Mouse (Mus musculus) B cell, adult 2 months (primary cell): ENCODE results near the gene Vmp1.

ENCODE experiments used
- DNase-seq, 2 experiments: peaks; one replicate each; pipeline ENCODE4 v3.0.0; 2022

Gene Vmp1

GRCm38 (mm10) chr11:86683395-86684125 lies at the start of gene Vmp1, which contains the start of gene Ptrh2:
Gene Vmp1, minus strand, starts transcription at chr11:86683836.
Gene Ptrh2, plus strand, starts transcription at chr11:86683985.
- peak; percentile 89 to 91 for DNase-seq

GRCm38 (mm10) chr11:86731443-86731842 lies 47.8 kb upstream of the Vmp1 start:
- no peak for DNase-seq

GRCm38 (mm10) chr11:86725607-86726006 lies 42.0 kb upstream of the Vmp1 start:
- no peak for DNase-seq

DNA sequence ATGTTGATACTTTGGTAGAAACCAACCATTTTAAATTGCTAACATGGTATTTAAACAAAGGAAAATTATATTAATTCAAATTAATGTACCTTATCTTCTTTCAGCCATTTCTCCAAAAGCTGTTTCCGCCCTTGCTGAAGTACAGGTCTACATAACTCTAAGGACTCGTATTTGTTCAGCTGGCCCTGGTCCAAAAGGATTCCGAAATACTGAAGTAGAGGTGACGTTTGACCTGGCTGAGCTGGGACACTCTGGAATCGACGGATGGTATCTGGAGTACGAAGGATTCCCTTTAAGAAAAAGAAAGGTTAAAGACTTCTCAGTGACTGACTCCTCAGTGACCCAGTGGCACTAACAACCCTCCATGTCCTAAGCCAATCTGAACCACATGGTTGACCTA lies 41.3 kb upstream of the Vmp1 start:
- DNase-seq = no peak

GRCm38 (mm10) chr11:86724004-86724403 lies 40.4 kb upstream of the Vmp1 start:
- DNase-seq = no peak

- peak; percentile 32 to 34 for DNase-seq
Observed at GRCm38 (mm10) chr11:86719390-86719789, 35.8 kb upstream of the Vmp1 start.

- no peak for DNase-seq
Observed at GRCm38 (mm10) chr11:86718369-86718768, 34.7 kb upstream of the Vmp1 start.

- DNase-seq = peak; percentile 49 to 57
Observed at GRCm38 (mm10) chr11:86717306-86718065, 33.9 kb upstream of the Vmp1 start.

GRCm38 (mm10) chr11:86714606-86715005 lies 31.0 kb upstream of the Vmp1 start:
- no peak for DNase-seq

- no peak for DNase-seq
Observed at GRCm38 (mm10) chr11:86701151-86701550, 17.5 kb upstream of the Vmp1 start.

DNA sequence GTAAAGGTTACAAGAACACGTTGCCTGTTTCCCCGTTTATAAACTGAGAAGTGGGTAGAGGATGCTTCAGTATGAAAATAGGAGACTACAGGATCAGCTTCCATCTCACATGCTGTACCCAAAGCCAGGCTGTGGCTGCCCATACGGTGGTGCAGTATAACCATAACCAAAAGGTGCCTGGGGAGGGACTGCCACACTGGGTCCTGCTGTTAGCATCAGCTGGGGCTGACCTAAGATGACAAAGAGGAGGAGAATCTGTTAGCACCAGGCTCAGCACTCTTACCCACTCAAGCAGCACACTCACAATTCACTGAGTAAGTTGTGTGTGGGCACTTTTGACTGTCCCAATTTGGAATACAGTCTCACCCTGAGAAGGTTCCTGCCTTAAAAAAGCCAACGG lies 11.8 kb upstream of the Vmp1 start:
- DNase-seq = no peak

DNA sequence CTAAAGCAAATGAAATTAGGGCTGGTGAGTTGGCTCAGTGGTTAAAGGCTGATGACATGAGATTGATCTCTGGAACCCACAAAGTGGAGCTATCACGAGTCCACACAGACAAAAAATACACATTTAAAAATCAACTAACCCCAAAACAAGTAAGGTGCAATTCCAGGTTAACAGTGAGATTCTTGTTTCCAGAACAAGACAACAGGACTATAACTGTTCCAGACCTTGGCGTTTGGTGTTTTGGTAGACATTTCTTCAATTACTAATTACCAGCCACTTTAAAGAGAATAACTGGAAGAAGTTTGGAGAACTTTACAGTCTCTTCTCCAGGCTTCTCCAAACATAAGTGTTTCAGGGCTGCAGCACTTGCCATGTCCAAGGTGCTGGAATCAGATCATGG lies 8.9 kb upstream of the Vmp1 start:
- no peak for DNase-seq

GRCm38 (mm10) chr11:86691956-86692355 lies 8.3 kb upstream of the Vmp1 start:
- no peak for DNase-seq

GRCm38 (mm10) chr11:86691482-86691881 lies 7.8 kb upstream of the Vmp1 start:
- no peak for DNase-seq

- DNase-seq = no peak
Observed at GRCm38 (mm10) chr11:86690383-86690782, 6.7 kb upstream of the Vmp1 start.

DNA sequence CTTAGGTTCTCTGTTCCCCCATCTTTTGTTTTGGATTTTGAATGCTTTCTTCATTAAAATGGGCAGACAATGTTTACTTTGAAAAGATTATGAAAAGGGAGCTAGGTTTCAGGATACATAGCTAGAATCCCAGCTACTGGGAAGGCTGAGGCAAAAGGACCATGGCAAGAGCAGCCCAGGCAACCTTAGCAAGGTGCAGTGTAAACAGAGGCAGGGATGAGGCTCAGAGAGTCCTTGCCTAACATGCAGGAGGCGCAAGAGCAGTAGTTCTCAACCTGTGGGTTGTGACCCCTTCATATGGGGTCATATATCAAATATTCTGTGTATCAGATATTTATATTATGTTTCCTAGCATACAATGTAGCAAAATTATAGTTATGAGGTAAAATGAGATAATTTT lies 1.7 kb upstream of the Vmp1 start:
- no peak for DNase-seq

DNA sequence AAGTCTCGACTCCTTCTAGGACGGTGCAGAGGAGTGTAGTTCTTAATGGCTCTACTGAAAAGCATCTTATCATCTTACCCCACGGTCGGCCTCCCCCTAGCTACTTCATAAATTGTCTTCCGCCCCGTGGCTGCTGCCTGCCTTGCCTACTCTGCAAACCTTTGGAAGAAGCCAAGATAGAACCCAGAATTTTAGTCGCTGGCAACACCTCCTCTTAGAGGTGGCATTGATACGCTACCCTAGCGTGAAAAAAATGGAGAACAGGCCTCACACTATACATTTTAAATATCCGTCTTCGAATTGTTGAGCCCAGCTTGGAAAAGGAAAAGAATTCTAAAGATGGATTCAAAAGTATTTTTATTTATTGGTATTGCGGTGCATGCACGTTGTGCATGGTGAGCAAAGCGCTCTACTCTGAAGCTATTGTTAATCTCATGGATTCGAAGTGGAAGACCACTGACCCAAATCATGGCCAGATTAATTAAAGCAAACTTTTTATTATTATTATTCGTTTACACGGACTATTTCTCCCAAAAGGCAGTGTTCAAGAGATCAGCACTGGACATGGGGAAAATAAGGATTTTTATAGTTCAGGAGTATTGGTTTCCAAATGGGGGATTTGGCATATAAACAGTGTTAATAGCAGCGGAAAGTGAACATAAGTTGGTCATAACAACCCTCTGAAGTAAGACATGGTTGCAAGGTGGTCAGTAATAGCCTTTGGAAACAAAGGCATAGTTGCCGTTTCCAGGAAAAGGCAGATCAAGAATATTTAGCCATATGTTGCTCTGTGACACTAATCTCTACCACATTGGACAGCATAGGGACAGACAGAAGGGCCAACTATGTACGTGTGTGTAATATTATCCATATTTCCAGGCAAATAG lies 733 bp upstream of the Vmp1 start:
- no peak for DNase-seq

GRCm38 (mm10) chr11:86682861-86683260 lies 775 bp downstream of the Vmp1 start:
- DNase-seq = no peak

GRCm38 (mm10) chr11:86681423-86681822 lies 2.2 kb downstream of the Vmp1 start:
- DNase-seq = no peak

DNA sequence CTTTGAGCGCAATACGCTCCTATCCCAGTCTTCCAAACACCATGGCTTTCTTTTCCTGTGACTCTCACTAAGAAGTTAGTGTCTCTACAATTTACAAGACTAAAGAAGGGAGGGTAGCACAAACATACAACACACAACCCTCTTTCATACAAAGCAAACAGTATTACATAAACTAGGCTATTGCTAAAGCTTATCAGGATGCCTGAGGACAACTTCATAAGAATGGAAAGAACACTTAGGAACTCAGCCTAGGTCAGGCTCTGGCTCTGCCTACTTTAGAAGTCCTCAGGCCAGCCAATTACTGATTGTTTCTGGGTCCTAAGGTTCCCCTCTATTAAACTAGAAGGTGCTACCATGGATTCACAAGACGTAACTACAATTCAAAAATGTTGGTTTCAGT lies 2.9 kb downstream of the Vmp1 start:
- no peak for DNase-seq

DNA sequence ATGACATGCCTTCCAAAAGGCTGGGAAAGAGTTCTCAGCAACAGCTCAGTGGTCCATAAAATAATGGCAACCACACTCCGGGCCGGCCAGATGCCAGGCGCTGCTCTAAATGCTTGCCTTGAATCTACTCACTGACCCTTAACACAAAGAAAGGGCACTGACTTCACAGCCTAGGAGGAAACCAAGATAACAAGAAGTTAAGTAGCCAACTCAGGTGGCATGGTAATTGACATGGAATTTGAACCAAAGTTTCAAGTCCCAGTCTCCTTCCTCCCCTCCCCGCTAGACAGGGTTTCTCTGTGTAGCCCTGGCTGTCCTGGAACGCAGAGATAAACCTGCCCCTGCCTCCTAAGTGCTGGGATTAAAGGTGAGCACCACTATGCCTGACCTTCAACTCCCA lies 4.7 kb downstream of the Vmp1 start:
- DNase-seq = no peak

- DNase-seq = no peak
Observed at GRCm38 (mm10) chr11:86675520-86675919, 8.1 kb downstream of the Vmp1 start.

DNA sequence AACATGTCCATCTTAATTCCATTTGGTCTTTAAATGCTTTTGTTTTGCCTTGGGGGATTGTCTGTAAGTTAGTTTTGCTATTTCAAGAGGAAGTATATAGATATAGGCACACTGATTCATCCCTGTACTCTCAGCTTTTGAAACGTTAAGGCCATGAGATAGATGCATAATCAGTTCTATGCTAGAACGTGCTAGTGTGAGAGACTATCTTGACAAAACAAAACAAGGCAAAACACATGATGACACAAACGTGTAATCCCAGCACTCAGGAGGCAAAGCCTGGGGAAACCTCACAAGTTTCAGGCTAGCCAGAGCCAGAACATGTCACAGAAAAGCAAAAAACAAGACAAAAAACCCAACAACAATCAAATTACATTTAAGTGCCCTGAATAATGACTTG lies 10.9 kb downstream of the Vmp1 start:
- no peak for DNase-seq
